Mouse (Mus musculus): ENCODE results near the gene Ncan. TPM values are rescaled to one million over a fixed set of nuclear protein-coding genes. Genes with fewer than 3 reads are reported as not detected.

The Ncan gene
- 0.02 TPM in 1 of 2 replicates, not detected in the other for polyA plus RNA-seq (2012; rRNA removed)

GRCm38 (mm10) chr8:70120667-70121066, at the start of gene Ncan:
TSS of gene Ncan (minus strand) at chr8:70120873.

GRCm38 (mm10) chr8:70139026-70139857, 18.6 kb upstream of the Ncan start, which contains the start of the genes Rfxank, Borcs8 and Mef2b:
TSS of gene Rfxank (minus strand) at chr8:70139154.
TSS of gene Borcs8 (plus strand) at chr8:70139499.
TSS of gene Mef2b (plus strand) at chr8:70139711.

DNA sequence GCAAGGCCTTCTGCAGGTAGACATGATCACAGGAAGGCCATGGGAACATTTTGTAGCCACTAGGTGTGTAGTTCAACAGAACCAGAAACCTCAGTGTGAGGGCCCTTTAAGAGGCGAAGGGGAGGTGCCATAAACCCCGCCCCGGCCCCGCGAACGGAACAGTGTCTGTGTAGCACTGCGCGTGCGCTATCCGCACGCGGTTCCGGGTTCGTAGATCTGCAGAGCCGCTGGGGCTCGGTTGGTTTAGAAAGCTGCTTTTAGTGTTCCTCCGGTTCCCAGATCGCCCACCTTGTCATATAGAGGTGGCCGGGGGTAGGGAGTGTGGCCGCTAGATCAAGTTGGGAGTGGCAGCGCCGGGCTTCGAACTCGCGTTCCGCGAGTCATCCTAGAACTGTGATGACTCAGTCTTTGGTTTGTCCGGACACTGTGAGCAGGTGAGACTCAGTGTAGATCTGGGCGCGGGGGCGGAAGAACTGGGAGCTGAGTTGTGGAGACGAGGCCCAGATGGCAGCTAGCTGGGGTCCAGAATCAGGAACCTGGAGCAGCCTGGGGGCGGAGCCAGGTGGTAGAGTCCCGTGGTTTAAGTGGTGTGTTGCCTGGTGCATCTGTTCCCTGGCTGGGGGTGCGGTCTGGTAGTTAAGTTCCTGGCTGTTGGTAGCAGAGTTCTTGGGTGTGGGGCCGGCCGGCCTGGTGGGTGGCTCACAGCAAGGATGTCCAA, 10.7 kb upstream of the Ncan start, which contains the start of gene Nr2c2ap:
Gene Nr2c2ap, plus strand, starts transcription at position 168 of the 718 bp plus-strand sequence.

DNA sequence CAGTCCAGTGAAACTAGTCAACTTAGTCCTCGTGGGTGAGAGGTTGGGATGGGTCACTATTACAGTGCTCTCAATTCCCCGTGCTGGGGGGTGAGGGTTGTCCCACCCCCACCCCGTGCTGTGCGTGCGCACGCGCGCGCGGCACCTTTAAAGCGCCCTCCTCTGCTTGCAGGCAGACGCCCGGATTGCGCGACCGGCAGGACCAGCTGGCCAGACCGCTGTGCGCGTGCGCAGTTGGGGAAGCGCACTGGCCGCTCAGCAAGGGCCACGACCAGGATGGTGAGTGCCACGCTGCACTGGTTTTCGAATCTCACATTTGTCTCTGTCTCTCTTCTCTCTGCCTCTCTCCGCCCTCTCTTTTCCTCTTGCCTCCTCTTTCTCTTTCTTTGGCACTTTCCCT, 37.4 kb downstream of the Ncan start, which contains the start of gene Hapln4:
Gene Hapln4, plus strand, starts transcription at position 173 of the 400 bp plus-strand sequence.

GRCm38 (mm10) chr8:70072441-70073069, 48.1 kb downstream of the Ncan start, which contains the start of gene Tm6sf2:
TSS of gene Tm6sf2 (plus strand) at chr8:70072924.

Other genes starting within 250 kb of the Ncan start
- gene Cilp2, start 233.2 kb downstream of the Ncan start, polyA plus RNA-seq (2012; rRNA removed) = 0.02 and 0.03 TPM in 2 replicates
- gene Tssk6, start 218.7 kb downstream of the Ncan start, polyA plus RNA-seq (2012; rRNA removed) = 0.25 and 0.47 TPM in 2 replicates
- 46.0 and 50.1 TPM in 2 replicates for gene Ndufa13, start 218.3 kb downstream of the Ncan start, polyA plus RNA-seq (2012; rRNA removed)
- gene Yjefn3, start 218.2 kb downstream of the Ncan start, polyA plus RNA-seq (2012; rRNA removed) = 0.27 and 0.41 TPM in 2 replicates
- 17.5 and 20.3 TPM in 2 replicates for gene Gatad2a, start 124.5 kb downstream of the Ncan start, polyA plus RNA-seq (2012; rRNA removed)
- 17.2 and 19.6 TPM in 2 replicates for gene Mau2, start 78.1 kb downstream of the Ncan start, polyA plus RNA-seq (2012; rRNA removed)
- 6.5 and 7.2 TPM in 2 replicates for gene Sugp1, start 78.1 kb downstream of the Ncan start, polyA plus RNA-seq (2012; rRNA removed)
- gene Tm6sf2, start 47.9 kb downstream of the Ncan start, polyA plus RNA-seq (2012; rRNA removed) = 1.1 and 1.2 TPM in 2 replicates
- 0.05 TPM in 2 replicates for gene Hapln4, start 37.4 kb downstream of the Ncan start, polyA plus RNA-seq (2012; rRNA removed)
- gene Nr2c2ap, start 10.5 kb upstream of the Ncan start, polyA plus RNA-seq (2012; rRNA removed) = 11.3 and 12.4 TPM in 2 replicates
- gene Rfxank, start 18.3 kb upstream of the Ncan start, polyA plus RNA-seq (2012; rRNA removed) = 4.6 and 5.4 TPM in 2 replicates
- 23.9 and 27.1 TPM in 2 replicates for gene Borcs8, start 18.6 kb upstream of the Ncan start, polyA plus RNA-seq (2012; rRNA removed)
- 0.01 and 0.07 TPM in 2 replicates for gene Mef2b, start 18.8 kb upstream of the Ncan start, polyA plus RNA-seq (2012; rRNA removed)
- 29.4 and 31.9 TPM in 2 replicates for gene Tmem161a, start 51.5 kb upstream of the Ncan start, polyA plus RNA-seq (2012; rRNA removed)
- 12.0 and 13.6 TPM in 2 replicates for gene Slc25a42, start 91.4 kb upstream of the Ncan start, polyA plus RNA-seq (2012; rRNA removed)
- 16.4 and 16.8 TPM in 2 replicates for gene Sugp2, start 113.4 kb upstream of the Ncan start, polyA plus RNA-seq (2012; rRNA removed)
- 11.0 and 13.4 TPM in 2 replicates for gene Armc6, start 113.6 kb upstream of the Ncan start, polyA plus RNA-seq (2012; rRNA removed)
- gene Homer3, start 162.0 kb upstream of the Ncan start, polyA plus RNA-seq (2012; rRNA removed) = 5.7 and 6.2 TPM in 2 replicates
- 20.7 and 21.4 TPM in 2 replicates for gene Ddx49, start 181.6 kb upstream of the Ncan start, polyA plus RNA-seq (2012; rRNA removed)
- gene Cope, start 181.6 kb upstream of the Ncan start, polyA plus RNA-seq (2012; rRNA removed) = 126 and 139 TPM in 2 replicates
- gene Cers1, start 194.9 kb upstream of the Ncan start, polyA plus RNA-seq (2012; rRNA removed) = 0.09 and 0.14 TPM in 2 replicates
- gene Gdf1, start 208.9 kb upstream of the Ncan start, polyA plus RNA-seq (2012; rRNA removed) = 0.02 and 0.09 TPM in 2 replicates
- gene Upf1, start 232.4 kb upstream of the Ncan start, polyA plus RNA-seq (2012; rRNA removed) = 10.6 and 15.5 TPM in 2 replicates

All from liver, embryonic 14 days (tissue).